Mouse (Mus musculus) liver, embryonic 14.5 days (tissue): ENCODE measurements around the gene Abhd2.

Experiments
- CTCF ChIP-seq: IDR thresholded peaks from 2 replicates; pipeline ENCODE4 v1.5.1; 2016; ENCODE audit warnings: antibody characterized with exemption, low read depth, control low read depth
- EP300 ChIP-seq: IDR thresholded peaks from 2 replicates; pipeline ENCODE4 v1.6.1; 2016; ENCODE audit warnings: antibody characterized with exemption, low read depth

GRCm38 (mm10) chr7:79247881-79248389 is 25.1 kb upstream of the Abhd2 start:
- TF ChIP-seq EP300 (no peak), CTCF (no peak)
